Mouse (Mus musculus) CH12.LX (cell line): ENCODE data around the gene Mef2d. TPM values are rescaled to one million over a fixed set of nuclear protein-coding genes. Genes with fewer than 3 reads are reported as not detected.

Experiments
- DNase-seq: peaks from one replicate; pipeline ENCODE4 v3.0.0-alpha.2; 2013; ENCODE audit errors: extremely low read depth
- H3K27ac ChIP-seq: 2 replicates; pipeline ENCODE4 v1.5.1; 2012; ENCODE audit warnings: low read depth, mild to moderate bottlenecking, control low read depth, moderate library complexity; ENCODE audit not compliant: insufficient read depth
- H3K27me3 ChIP-seq: replicated peaks from 2 replicates; pipeline ENCODE3; 2012; ENCODE audit warnings: inconsistent platforms
- H3K36me3 ChIP-seq, 2 experiments: replicated peaks in 1 of 2; 2 replicates each; pipeline versions ENCODE3 to v1.6.1; 2012; ENCODE audit warnings: inconsistent platforms in 1 of 2, low read length in 1 of 2, mild to moderate bottlenecking in 1 of 2, mixed read lengths in 1 of 2, moderate library complexity in 1 of 2; ENCODE audit not compliant: control insufficient read depth in 1 of 2, insufficient read depth in 1 of 2
- H3K4me1 ChIP-seq, 2 experiments: 2 replicates each; pipeline ENCODE4 v1.6.1; 2012; ENCODE audit warnings: inconsistent platforms in 1 of 2, moderate library complexity in 1 of 2; ENCODE audit not compliant: insufficient read depth in 2 of 2, control insufficient read depth in 1 of 2
- H3K4me2 ChIP-seq: 2 replicates; pipeline ENCODE4 v1.6.1; 2012; ENCODE audit warnings: low read depth, mild to moderate bottlenecking, control low read depth; ENCODE audit not compliant: poor library complexity, insufficient read depth, severe bottlenecking
- H3K4me3 ChIP-seq, 3 experiments: fragments of 150-350 bp in 1 of 3; sonication (generic) in 1 of 3; replicated peaks in 1 of 3; 2 replicates each; pipeline versions ENCODE3 to v1.5.1; 2011 to 2012; ENCODE audit warnings: low read depth in 2 of 3, low read length in 2 of 3, mild to moderate bottlenecking in 2 of 3, moderate library complexity in 2 of 3, control low read depth in 1 of 3, improper control_type of control experiment in 1 of 3, inconsistent platforms in 1 of 3, mixed read lengths in 1 of 3; ENCODE audit not compliant: poor library complexity in 1 of 3
- H3K79me2 ChIP-seq: replicated peaks from 2 replicates; pipeline ENCODE4 v1.6.1; 2012; ENCODE audit warnings: mild to moderate bottlenecking, moderate library complexity; ENCODE audit not compliant: control insufficient read depth, poor library complexity, insufficient read depth, severe bottlenecking; ENCODE audit errors: extremely low read depth
- H3K9ac ChIP-seq: 2 replicates; pipeline ENCODE4 v1.6.1; 2012; ENCODE audit warnings: low read depth, mild to moderate bottlenecking, control low read depth, moderate library complexity; ENCODE audit not compliant: insufficient read depth
- H3K9me3 ChIP-seq: replicated peaks from 2 replicates; pipeline ENCODE3; 2012; ENCODE audit warnings: low read length, inconsistent platforms, mixed read lengths
- BHLHE40 ChIP-seq: IDR thresholded peaks from 2 replicates; pipeline ENCODE4 v1.6.1; 2011; ENCODE audit warnings: mild to moderate bottlenecking, low read depth, low read length, improper control_type of control experiment
- CHD1 ChIP-seq: IDR thresholded peaks from 2 replicates; pipeline ENCODE4 v1.6.1; 2012; ENCODE audit warnings: low read depth, low read length, improper control_type of control experiment, inconsistent platforms
- CHD2 ChIP-seq: IDR thresholded peaks from 2 replicates; pipeline ENCODE4 v1.6.1; 2011; ENCODE audit warnings: low read length, improper control_type of control experiment
- E2F4 ChIP-seq: IDR thresholded peaks from 2 replicates; pipeline ENCODE4 v1.6.1; 2011; ENCODE audit warnings: low read depth, low read length, improper control_type of control experiment; ENCODE audit not compliant: insufficient replicate concordance
- ELF1 ChIP-seq: IDR thresholded peaks from 2 replicates; pipeline ENCODE4 v1.6.1; 2014; ENCODE audit warnings: low read depth, mild to moderate bottlenecking, inconsistent platforms, low read length, improper control_type of control experiment
- EP300 ChIP-seq: IDR thresholded peaks from 2 replicates; pipeline ENCODE4 v1.6.1; 2011; ENCODE audit warnings: low read length, improper control_type of control experiment
- ETS1 ChIP-seq: conservative IDR thresholded peaks from 2 replicates; pipeline ENCODE4 v1.6.1; 2012; ENCODE audit warnings: low read depth, mild to moderate bottlenecking, inconsistent platforms, low read length, improper control_type of control experiment, moderate library complexity
- GABPA ChIP-seq: IDR thresholded peaks from 2 replicates; pipeline ENCODE4 v1.6.1; 2012; ENCODE audit warnings: low read depth, low read length, improper control_type of control experiment, inconsistent platforms; ENCODE audit not compliant: insufficient replicate concordance
- IRF4 ChIP-seq: IDR thresholded peaks from 2 replicates; pipeline ENCODE4 v1.6.1; 2014; ENCODE audit warnings: low read depth, mild to moderate bottlenecking, inconsistent platforms, low read length, improper control_type of control experiment
- JUN ChIP-seq: IDR thresholded peaks from 2 replicates; pipeline ENCODE4 v1.6.1; 2011; ENCODE audit warnings: low read depth, mild to moderate bottlenecking, low read length, improper control_type of control experiment, moderate library complexity; ENCODE audit not compliant: insufficient read depth
- JUND ChIP-seq: conservative IDR thresholded peaks from 2 replicates; pipeline ENCODE4 v1.6.1; 2011; ENCODE audit warnings: low read depth, low read length, improper control_type of control experiment
- KAT2A ChIP-seq: IDR thresholded peaks from 2 replicates; pipeline ENCODE4 v1.6.1; 2012; ENCODE audit warnings: low read length, improper control_type of control experiment, inconsistent platforms; ENCODE audit not compliant: insufficient replicate concordance
- MAX ChIP-seq: IDR thresholded peaks from 2 replicates; pipeline ENCODE4 v1.6.1; 2011; ENCODE audit warnings: low read length, improper control_type of control experiment
- MXI1 ChIP-seq: IDR thresholded peaks from 2 replicates; pipeline ENCODE4 v1.6.1; 2011; ENCODE audit warnings: mild to moderate bottlenecking, low read depth, low read length, improper control_type of control experiment
- MYC ChIP-seq: IDR thresholded peaks from 2 replicates; pipeline ENCODE4 v1.6.1; 2011; ENCODE audit warnings: low read depth, mild to moderate bottlenecking, improper control_type of control experiment, low read length
- NRF1 ChIP-seq: IDR thresholded peaks from 2 replicates; pipeline ENCODE4 v1.6.1; 2014; ENCODE audit warnings: low read depth, mild to moderate bottlenecking, inconsistent platforms, low read length, improper control_type of control experiment, moderate library complexity
- PAX5 ChIP-seq: IDR thresholded peaks from 2 replicates; pipeline ENCODE4 v1.6.1; 2012; ENCODE audit warnings: low read length, inconsistent platforms, mixed read lengths
- POLR2A ChIP-seq: IDR thresholded peaks from 2 replicates; pipeline ENCODE4 v1.6.1; 2011; ENCODE audit warnings: low read depth, mild to moderate bottlenecking, improper control_type of control experiment, low read length
- POLR2AphosphoS2 ChIP-seq: IDR thresholded peaks from 2 replicates; pipeline ENCODE4 v1.6.1; 2011; ENCODE audit warnings: low read depth, low read length, improper control_type of control experiment
- RCOR1 ChIP-seq: conservative IDR thresholded peaks from 2 replicates; pipeline ENCODE4 v1.6.1; 2012; ENCODE audit warnings: low read depth, mild to moderate bottlenecking, inconsistent platforms, low read length, improper control_type of control experiment
- SIN3A ChIP-seq: IDR thresholded peaks from 2 replicates; pipeline ENCODE4 v1.6.1; 2012; ENCODE audit warnings: low read length, improper control_type of control experiment, inconsistent platforms
- SMC3 ChIP-seq: IDR thresholded peaks from 2 replicates; pipeline ENCODE4 v1.6.1; 2011; ENCODE audit warnings: low read depth, low read length, improper control_type of control experiment
- TBP ChIP-seq: conservative IDR thresholded peaks from 2 replicates; pipeline ENCODE4 v1.6.1; 2011; ENCODE audit warnings: low read depth, low read length, improper control_type of control experiment
- USF1 ChIP-seq: IDR thresholded peaks from 2 replicates; pipeline ENCODE4 v1.6.1; 2014; ENCODE audit warnings: low read depth, mild to moderate bottlenecking, inconsistent platforms, low read length, improper control_type of control experiment
- USF2 ChIP-seq: conservative IDR thresholded peaks from 2 replicates; pipeline ENCODE4 v1.6.1; 2011; ENCODE audit warnings: low read depth, low read length, improper control_type of control experiment
- ZMIZ1 ChIP-seq: IDR thresholded peaks from 2 replicates; pipeline ENCODE4 v1.6.1; 2012; ENCODE audit warnings: low read depth, mild to moderate bottlenecking, inconsistent platforms, low read length, improper control_type of control experiment
- ZNF384 ChIP-seq: IDR thresholded peaks from 2 replicates; pipeline ENCODE4 v1.6.1; 2012; ENCODE audit warnings: low read depth, low read length, improper control_type of control experiment, inconsistent platforms
- dilution Hi-C: fragments of 300-500 bp; cut with MboI; formaldehyde crosslinking; loops from 2 replicates; pipeline ENCODE4 v1.14.3; 2020; ENCODE audit warnings: low sequenced_read_pairs; ENCODE audit not compliant: extremely low pct_unique_long_range_greater_than_20kb, extremely low pct_ligation_motif_present
- in situ Hi-C: fragments of 300-500 bp; cut with MboI; formaldehyde crosslinking; loops from 3 replicates; pipeline ENCODE4 v1.14.3; 2019; ENCODE audit warnings: low sequenced_read_pairs, low pct_ligation_motif_present, low pct_unique_long_range_greater_than_20kb, mixed read lengths
- polyA plus RNA-seq: library from polyadenylated mRNA; unstranded; fragments of >175 nt; gene quantifications from 2 replicates; pipeline ENCODE4 v1.2.1, GENCODE M21; 2012; ENCODE audit warnings: low read depth; ENCODE audit not compliant: insufficient read length
- total RNA-seq, 2 experiments: library from RNA; depleted of rRNA; stranded (reverse); fragments of 300-350 nt in 1 of 2; fragments of >200 nt in 1 of 2; gene quantifications; 2 replicates each; pipeline ENCODE4 v1.2.3; 2012 to 2014

The Mef2d gene
- total and polyA plus RNA-seq, 3 experiments, result 4.8 to 75.8 (median 10.9) TPM

DNA sequence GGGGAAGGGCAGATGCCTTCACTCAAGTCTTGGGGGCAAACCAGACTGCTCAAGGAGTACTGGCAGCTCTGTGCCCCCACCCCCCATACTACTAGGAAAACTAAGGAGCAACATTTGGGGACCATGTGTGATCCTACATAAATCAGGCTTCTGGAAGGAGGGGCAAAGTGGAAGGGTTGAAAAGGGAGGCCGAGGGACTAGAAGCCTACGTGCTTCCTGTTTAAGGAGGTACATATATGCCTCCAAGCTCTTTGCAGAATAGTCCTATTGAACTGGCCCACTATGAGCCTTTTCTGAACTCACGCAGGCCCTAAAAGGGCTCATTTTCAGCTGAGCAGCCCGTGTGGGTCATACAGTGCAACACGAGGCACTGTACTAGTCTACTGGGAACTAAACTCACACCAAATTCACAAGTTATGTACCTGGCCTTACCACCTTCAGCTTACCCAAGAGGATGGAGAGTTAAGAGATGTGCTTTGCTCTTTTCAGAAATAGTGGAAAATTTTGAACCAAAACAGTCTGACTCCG lies 1.2 kb upstream of the Mef2d start:
- Histone ChIP-seq H3K4me2 (peak overlapping the region; percentile 84), H3K4me3 (peak overlapping the region; percentile 44 to 96 (median 51)), H3K4me1 (peaks cover 18 to 54% of the 10 kb centered on the region in 2 experiments), H3K36me3 (peaks cover 2 to 16% of the 10 kb centered on the region in 2 experiments), H3K9ac (peak overlapping the region; percentile 49), H3K79me2 (peaks cover 35% of the 10 kb centered on the region), H3K9me3 (no peaks in the 10 kb centered on the region), H3K27ac (peak overlapping the region; percentile 88), H3K27me3 (no peaks in the 10 kb centered on the region)
- in situ Hi-C loops, result no loop called here
- TF ChIP-seq MAX (0 out of 2 replicates have a peak, but pooled peaks have one; percentile 37), EP300 (no peak), MYC (0 out of 2 replicates have a peak, but pooled peaks have one; percentile 2)
- no peak for DNase-seq
- dilution Hi-C loops, result no loop called here

DNA sequence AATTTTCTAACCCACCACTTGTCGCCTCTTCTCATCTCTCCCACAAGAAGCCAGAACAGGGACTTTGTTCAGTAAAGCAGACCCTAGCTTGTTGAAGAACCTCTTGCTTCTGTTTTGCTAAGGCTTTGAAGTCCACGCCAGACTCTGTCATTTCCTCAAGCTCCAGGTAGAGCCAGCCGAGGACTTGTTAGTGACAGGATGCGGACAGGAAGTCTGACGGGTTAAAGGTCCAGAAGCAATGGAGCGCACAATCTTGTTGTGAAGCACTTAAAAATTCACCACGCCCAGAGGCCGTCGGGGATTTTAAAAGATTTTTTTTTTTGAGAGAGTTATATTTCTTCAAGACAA lies 759 bp upstream of the Mef2d start:
- TF ChIP-seq KAT2A, result 0 out of 2 replicates have a peak, but pooled peaks have one; percentile 24
- no peak for TF ChIP-seq PAX5
- TF ChIP-seq POLR2A, result no peak
- no peak; the same call in 1 of the 2 replicates for TF ChIP-seq TBP
- no peak; the same call in 1 of the 2 replicates for TF ChIP-seq CHD1
- TF ChIP-seq JUN, result no peak
- no peak for TF ChIP-seq RCOR1
- 0 out of 2 replicates have a peak, but pooled peaks have one; percentile 52 for TF ChIP-seq CHD2
- no peak for TF ChIP-seq USF1
- no peak; the same call in 1 of the 2 replicates for TF ChIP-seq MXI1
- TF ChIP-seq BHLHE40, result no peak
- no peak for TF ChIP-seq POLR2AphosphoS2
- TF ChIP-seq NRF1, result no peak
- peak; percentile 66; the same call in 1 of the 2 replicates for TF ChIP-seq SIN3A
- peak; percentile 60 for TF ChIP-seq ZNF384
- no peak for TF ChIP-seq GABPA
- TF ChIP-seq ETS1, result no peak
- TF ChIP-seq MAX, result 0 out of 2 replicates have a peak, but pooled peaks have one; percentile 6
- TF ChIP-seq E2F4, result no peak
- 0 out of 2 replicates have a peak, but pooled peaks have one; percentile 7 for TF ChIP-seq ELF1
- no peak for TF ChIP-seq JUND
- TF ChIP-seq ZMIZ1, result no peak; the same call in 1 of the 2 replicates
- TF ChIP-seq SMC3, result no peak
- TF ChIP-seq IRF4, result 0 out of 2 replicates have a peak, but pooled peaks have one; percentile 4
- no peak for TF ChIP-seq USF2
- TF ChIP-seq, all 38 proteins: peak for 7
- H3K4me1 ChIP-seq, result peaks cover 21 to 55% of the 10 kb centered on the region in 2 experiments

More for the DNA sequence above, 759 bp upstream of the Mef2d start:
- Histone ChIP-seq H3K27me3 (no peaks in the 10 kb centered on the region), H3K79me2 (peaks cover 39% of the 10 kb centered on the region), H3K9ac (peak overlapping the region; percentile 49), H3K4me3 (peak overlapping the region; percentile 44 to 96 (median 51)), H3K4me2 (peak overlapping the region; percentile 84), H3K36me3 (peaks cover 2 to 17% of the 10 kb centered on the region in 2 experiments), H3K9me3 (no peaks in the 10 kb centered on the region), H3K27ac (peak overlapping the region; percentile 88; the same call in 1 of the 2 replicates)
- DNase-seq, result no peak
- in situ Hi-C loops, result no loop called here
- dilution Hi-C loops, result no loop called here
